Mouse (Mus musculus) lung, adult 2 months (tissue): ENCODE measurements around the gene Adamts2.

Experiments
- CTCF ChIP-seq: fragments of 200-500 bp; IDR thresholded peaks from 2 replicates; pipeline ENCODE4 v1.5.1; 2011; ENCODE audit warnings: mild to moderate bottlenecking, low read length, control low read depth; ENCODE audit not compliant: insufficient read depth
- POLR2A ChIP-seq: fragments of 200-500 bp; IDR thresholded peaks from 2 replicates; pipeline ENCODE4 v1.6.1; 2011; ENCODE audit warnings: low read depth, mild to moderate bottlenecking, control low read depth, low read length, borderline replicate concordance; ENCODE audit errors: extremely low read depth

DNA sequence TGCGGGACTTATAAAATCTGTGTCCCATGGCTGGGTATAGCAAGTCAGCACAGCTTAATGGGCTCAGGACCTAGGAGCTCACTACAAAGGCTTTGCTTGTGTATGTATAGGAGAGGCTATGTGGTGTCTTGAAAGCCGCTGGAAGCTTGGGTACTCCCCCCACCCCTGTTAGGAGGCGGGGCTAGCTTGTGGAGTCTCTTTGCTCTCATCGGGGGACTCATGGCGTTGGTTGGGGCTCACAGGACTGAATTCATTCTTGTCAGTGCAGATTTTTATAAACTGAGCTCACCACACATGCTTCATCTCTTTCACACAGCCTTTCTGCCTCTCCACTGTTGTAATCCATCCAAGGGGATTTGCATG lies 68.5 kb downstream of the Adamts2 start:
- TF ChIP-seq CTCF (no peak), POLR2A (no peak)
